ENCODE assay signal across 9 mouse cellular contexts in the genomic region with DNA sequence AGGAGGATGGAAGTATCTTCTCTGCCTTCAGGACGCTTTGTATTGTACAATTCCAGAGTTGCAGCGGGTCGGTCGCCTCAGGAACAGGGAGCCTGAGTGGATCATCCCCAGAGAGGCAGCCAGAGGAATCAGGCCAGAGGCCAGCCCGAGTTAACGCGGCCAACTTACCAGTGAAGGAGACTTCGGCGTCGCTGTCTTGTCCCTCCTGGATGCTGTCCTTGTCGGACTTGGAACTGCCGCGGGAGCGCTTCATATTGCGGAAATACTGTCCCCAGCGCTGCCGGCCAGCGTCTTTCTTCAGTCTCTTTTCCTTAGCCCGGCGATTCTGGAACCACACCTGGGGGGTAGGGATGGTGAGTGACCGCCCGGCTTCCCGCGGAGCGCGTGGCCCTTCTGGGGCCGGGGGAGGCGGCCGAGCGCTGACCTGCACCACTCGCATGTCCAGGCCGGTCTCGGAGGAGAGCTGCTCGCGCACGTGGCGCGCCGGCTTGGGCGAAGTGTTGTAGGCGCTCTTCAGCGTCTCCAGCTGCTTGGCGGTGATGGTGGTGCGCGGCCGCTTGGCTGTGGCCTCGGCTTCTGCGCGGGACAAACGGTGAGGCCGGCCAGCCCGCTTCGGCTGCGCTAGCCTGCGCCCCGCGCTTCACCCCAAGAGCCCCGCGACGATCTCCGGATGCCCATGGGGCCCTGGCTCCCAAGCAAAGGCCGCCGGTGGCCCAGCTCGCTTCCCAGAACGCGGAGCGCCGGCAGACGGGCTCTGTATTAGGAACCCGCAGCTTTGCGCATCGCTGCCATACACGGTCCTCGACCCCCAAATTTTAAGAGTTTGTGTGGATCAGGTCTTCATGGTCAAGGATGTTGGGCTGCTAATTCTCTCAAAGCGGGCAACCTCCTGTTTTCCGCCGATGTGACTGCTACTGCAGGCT. TPM values are rescaled to one million over a fixed set of nuclear protein-coding genes. Genes with fewer than 3 reads are reported as not detected.
DNase-seq lines count a peak whose midpoint lies in the region; ATAC-seq lines count a peak whose summit lies in the region.
"Had no signal": no experiment of that assay in that cellular context is flagged by ENCODE, and none has a peak within 500 bp of the region (broad histone marks: within the 10 kb centered on the region; RNA-seq: fewer than 3 reads in every experiment).

No protein-coding gene starts in this region.

- peaks cover 26% of the 10 kb centered on the region for H3K4me1 ChIP-seq in kidney, embryonic 14.5 days (ENCODE audit: control insufficient read depth, insufficient read depth, low read length)
- H3K4me1 ChIP-seq in embryonic facial prominence, embryonic 10.5 days = peaks cover 46% of the 10 kb centered on the region
- peaks cover 45% of the 10 kb centered on the region for H3K4me1 ChIP-seq in hindbrain, embryonic 13.5 days (replicated peaks)
- H3K4me1 ChIP-seq in neural tube, embryonic 13.5 days (replicated peaks) = peaks cover 45% of the 10 kb centered on the region

- no peak overlapping the region for H3K9ac ChIP-seq in kidney, embryonic 14.5 days (ENCODE audit: low read depth, low read length)
- peak overlapping the region; percentile 46 for H3K9ac ChIP-seq in hindbrain, embryonic 13.5 days
- H3K9ac ChIP-seq in neural tube, embryonic 13.5 days = peak overlapping the region; percentile 38
- H3K9ac ChIP-seq: liver, embryonic 13.5 days had no signal

- H3K4me3 ChIP-seq in kidney, embryonic 14.5 days (ENCODE audit: low read length) = peak overlapping the region; percentile 12; the same call in 1 of the 2 replicates
- H3K4me3 ChIP-seq in embryonic facial prominence, embryonic 10.5 days = peak overlapping the region; percentile 38
- H3K4me3 ChIP-seq in hindbrain, embryonic 13.5 days = peak overlapping the region; percentile 28
- peak overlapping the region; percentile 21 for H3K4me3 ChIP-seq in neural tube, embryonic 13.5 days
- H3K4me3 ChIP-seq: liver, embryonic 13.5 days had no signal

- no peak for DNase-seq in kidney, postnatal 14 days
- DNase-seq in embryonic facial prominence, embryonic 10.5 days (ENCODE audit: low spot score) = peak; percentile 52
- no peak for DNase-seq in Muller cell, postnatal 12 days (ENCODE audit: inconsistent ontology term)
- DNase-seq in left cerebral cortex, adult 11 months (ENCODE audit: low spot score) = no peak
- DNase-seq: liver, embryonic 13.5 days had no signal

- peaks cover 95% of the 10 kb centered on the region for H3K27me3 ChIP-seq in kidney, embryonic 14.5 days (ENCODE audit: control insufficient read depth, insufficient read depth, low read length)
- H3K27me3 ChIP-seq in embryonic facial prominence, embryonic 10.5 days (replicated peaks; ENCODE audit: low read depth, poor library complexity, severe bottlenecking) = peaks cover 100% of the 10 kb centered on the region
- H3K27me3 ChIP-seq in hindbrain, embryonic 13.5 days = peaks cover 99% of the 10 kb centered on the region
- peaks cover 100% of the 10 kb centered on the region for H3K27me3 ChIP-seq in neural tube, embryonic 13.5 days

- H3K27ac ChIP-seq in kidney, embryonic 14.5 days (ENCODE audit: low read depth, low read length) = no peak overlapping the region
- H3K27ac ChIP-seq in embryonic facial prominence, embryonic 10.5 days (replicated peaks) = no peak overlapping the region
- H3K27ac ChIP-seq in hindbrain, embryonic 13.5 days = peak overlapping the region; percentile 48; the same call in 1 of the 2 replicates
- H3K27ac ChIP-seq in neural tube, embryonic 13.5 days (replicated peaks) = 0 out of 2 replicates have a peak overlapping the region, but pooled peaks have one; percentile 9
- H3K27ac ChIP-seq: liver, embryonic 13.5 days had no signal

- ATAC-seq in kidney, embryonic 14.5 days (ENCODE audit: low FRiP score, low TSS enrichment) = no peak
- no peak for ATAC-seq in hindbrain, embryonic 13.5 days (ENCODE audit: low FRiP score)
- no peak for ATAC-seq in neural tube, embryonic 13.5 days (ENCODE audit: low read depth)
- ATAC-seq: Patski had no signal

- under 1% methylated on average over 77 of the region's 77 CpGs for WGBS in kidney, embryonic 14.5 days
- under 1% methylated on average over 77 of the region's 77 CpGs for WGBS in embryonic facial prominence, embryonic 10.5 days
- WGBS in hindbrain, embryonic 13.5 days = under 1% methylated on average over 77 of the region's 77 CpGs
- under 1% methylated on average over 77 of the region's 77 CpGs for WGBS in neural tube, embryonic 13.5 days

- H3K9me3 ChIP-seq in kidney, embryonic 14.5 days (ENCODE audit: control insufficient read depth, low read length) = no peaks in the 10 kb centered on the region
- no peaks in the 10 kb centered on the region for H3K9me3 ChIP-seq in embryonic facial prominence, embryonic 10.5 days
- no peaks in the 10 kb centered on the region for H3K9me3 ChIP-seq in hindbrain, embryonic 13.5 days
- no peaks in the 10 kb centered on the region for H3K9me3 ChIP-seq in neural tube, embryonic 13.5 days
- H3K9me3 ChIP-seq: liver, embryonic 13.5 days had no signal

- H3K4me2 ChIP-seq in kidney, embryonic 14.5 days (replicated peaks; ENCODE audit: low read depth, low read length) = peak overlapping the region; percentile 21; the same call in 1 of the 2 replicates
- H3K4me2 ChIP-seq in hindbrain, embryonic 13.5 days = peak overlapping the region; percentile 48
- peak overlapping the region; percentile 43 for H3K4me2 ChIP-seq in neural tube, embryonic 13.5 days
- H3K4me2 ChIP-seq: liver, embryonic 13.5 days had no signal

- H3K36me3 ChIP-seq in kidney, embryonic 14.5 days (ENCODE audit: control insufficient read depth, insufficient read depth, low read length) = no peaks in the 10 kb centered on the region
- no peaks in the 10 kb centered on the region for H3K36me3 ChIP-seq in embryonic facial prominence, embryonic 10.5 days (replicated peaks)
- no peaks in the 10 kb centered on the region for H3K36me3 ChIP-seq in hindbrain, embryonic 13.5 days
- no peaks in the 10 kb centered on the region for H3K36me3 ChIP-seq in neural tube, embryonic 13.5 days
- H3K36me3 ChIP-seq: liver, embryonic 13.5 days had no signal

RNA-seq across cellular contexts. Expression of gene Lhx3, which starts 5.9 kb away (rescaled TPM):
- polyA plus RNA-seq in kidney, embryonic 14.5 days (2014; fragmentation: Nextera tagmentation; extraction: Ambion mirVana) = not detected in 2 replicates
- 2.6 and 3.5 TPM in 2 replicates for polyA plus RNA-seq in embryonic facial prominence, embryonic 10.5 days (2016; fragmentation: Nextera tagmentation; extraction: Ambion mirVana)
- polyA plus RNA-seq in hindbrain, embryonic 13.5 days (2015; fragmentation: Nextera tagmentation; extraction: Ambion mirVana) = 5.2 and 15.4 TPM in 2 replicates
- 11.8 and 12.5 TPM in 2 replicates for polyA plus RNA-seq in neural tube, embryonic 13.5 days (2015; fragmentation: Nextera tagmentation; extraction: Ambion mirVana)
- polyA plus RNA-seq: liver, embryonic 13.5 days; Patski had no signal

RNA-seq across cellular contexts. Expression of gene Qsox2, which starts 35.1 kb away (rescaled TPM):
- 10.0 and 19.0 TPM in 2 replicates for polyA plus RNA-seq in kidney, embryonic 14.5 days (2014; fragmentation: Nextera tagmentation; extraction: Ambion mirVana)
- polyA plus RNA-seq in embryonic facial prominence, embryonic 10.5 days (2016; fragmentation: Nextera tagmentation; extraction: Ambion mirVana) = 15.7 and 18.1 TPM in 2 replicates
- 13.2 and 13.9 TPM in 2 replicates for polyA plus RNA-seq in hindbrain, embryonic 13.5 days (2015; fragmentation: Nextera tagmentation; extraction: Ambion mirVana)
- 13.0 and 13.8 TPM in 2 replicates for polyA plus RNA-seq in neural tube, embryonic 13.5 days (2015; fragmentation: Nextera tagmentation; extraction: Ambion mirVana)

Comparison
In these comparisons a context has a peak if more than half of its experiments do, and no peak if none do; other contexts are left out.
1. H3K27ac ChIP-seq: peak in hindbrain, embryonic 13.5 days (single experiment) and neural tube, embryonic 13.5 days (single experiment); none in kidney, embryonic 14.5 days (single experiment) and embryonic facial prominence, embryonic 10.5 days (single experiment).
2. Peak in every context shown above with its lines, with median percentiles within 50 percentile points of each other: H3K4me2 ChIP-seq and H3K4me3 ChIP-seq.